Mouse (Mus musculus): ENCODE measurements at regions not wholly inside any gene's neighbourhood (a gene's known extent, or its start where the extent isn't known, plus 50 kb on each side); places are given as distances from the start of the nearest gene placed in this dataset.

- no peak overlapping the region for H3K9ac ChIP-seq (replicated peaks; ENCODE audit: low read depth, low read length)
- no peak overlapping the region for H3K4me2 ChIP-seq (ENCODE audit: low read length)
- ATAC-seq, result no peak
- WGBS, result 93% methylated on average over 3 of the region's 3 CpGs
- no peak overlapping the region for H3K4me3 ChIP-seq (replicated peaks; ENCODE audit: low read length)
- H3K4me1 ChIP-seq (replicated peaks; ENCODE audit: control insufficient read depth, insufficient read depth, low read length), result no peaks in the 10 kb centered on the region
- H3K27me3 ChIP-seq (replicated peaks; ENCODE audit: control insufficient read depth, insufficient read depth, low read length), result no peaks in the 10 kb centered on the region
- no peaks in the 10 kb centered on the region for H3K9me3 ChIP-seq (ENCODE audit: control insufficient read depth, low read length)
- no peaks in the 10 kb centered on the region for H3K36me3 ChIP-seq (ENCODE audit: control insufficient read depth, insufficient read depth)
- no peak overlapping the region for H3K27ac ChIP-seq (ENCODE audit: low read length)
These were observed 202.1 kb upstream of the Cdh6 start for GRCm38 (mm10) chr15:13375590-13375989.

- H3K9ac ChIP-seq (replicated peaks; ENCODE audit: low read depth, low read length), result no peak overlapping the region
- WGBS, result 80% methylated on average over 5 of the region's 5 CpGs
- H3K27me3 ChIP-seq (replicated peaks; ENCODE audit: control insufficient read depth, insufficient read depth, low read length), result no peaks in the 10 kb centered on the region
- H3K27ac ChIP-seq (ENCODE audit: low read length), result no peak overlapping the region
- H3K4me1 ChIP-seq (replicated peaks; ENCODE audit: control insufficient read depth, insufficient read depth, low read length), result no peaks in the 10 kb centered on the region
- no peaks in the 10 kb centered on the region for H3K36me3 ChIP-seq (ENCODE audit: control insufficient read depth, insufficient read depth)
- no peak for ATAC-seq
- no peak overlapping the region for H3K4me2 ChIP-seq (ENCODE audit: low read length)
- H3K4me3 ChIP-seq (replicated peaks; ENCODE audit: low read length), result no peak overlapping the region
- no peaks in the 10 kb centered on the region for H3K9me3 ChIP-seq (ENCODE audit: control insufficient read depth, low read length)
These were observed 195.3 kb upstream of the Cdh6 start for GRCm38 (mm10) chr15:13368799-13369198.

GRCm38 (mm10) chr15:13367291-13367954, 193.9 kb upstream of the Cdh6 start:
- 88% methylated on average over 16 of the region's 16 CpGs for WGBS
- no peak for ATAC-seq
- Histone ChIP-seq H3K9ac (replicated peaks; ENCODE audit: low read depth, low read length) (no peak overlapping the region), H3K4me1 (replicated peaks; ENCODE audit: control insufficient read depth, insufficient read depth, low read length) (no peaks in the 10 kb centered on the region), H3K9me3 (ENCODE audit: control insufficient read depth, low read length) (no peaks in the 10 kb centered on the region), H3K4me2 (ENCODE audit: low read length) (no peak overlapping the region), H3K27ac (ENCODE audit: low read length) (no peak overlapping the region), H3K4me3 (replicated peaks; ENCODE audit: low read length) (no peak overlapping the region), H3K36me3 (ENCODE audit: control insufficient read depth, insufficient read depth) (no peaks in the 10 kb centered on the region), H3K27me3 (replicated peaks; ENCODE audit: control insufficient read depth, insufficient read depth, low read length) (no peaks in the 10 kb centered on the region)

GRCm38 (mm10) chr15:13366606-13367005, 193.1 kb upstream of the Cdh6 start:
- no peak for ATAC-seq
- H3K9me3 ChIP-seq (ENCODE audit: control insufficient read depth, low read length), result no peaks in the 10 kb centered on the region
- H3K27me3 ChIP-seq (replicated peaks; ENCODE audit: control insufficient read depth, insufficient read depth, low read length), result no peaks in the 10 kb centered on the region
- H3K4me2 ChIP-seq (ENCODE audit: low read length), result no peak overlapping the region
- no peak overlapping the region for H3K4me3 ChIP-seq (replicated peaks; ENCODE audit: low read length)
- no peaks in the 10 kb centered on the region for H3K4me1 ChIP-seq (replicated peaks; ENCODE audit: control insufficient read depth, insufficient read depth, low read length)
- H3K27ac ChIP-seq (ENCODE audit: low read length), result no peak overlapping the region
- no peak overlapping the region for H3K9ac ChIP-seq (replicated peaks; ENCODE audit: low read depth, low read length)
- H3K36me3 ChIP-seq (ENCODE audit: control insufficient read depth, insufficient read depth), result no peaks in the 10 kb centered on the region
- WGBS, result 76% methylated on average over 4 of the region's 4 CpGs

- H3K4me2 ChIP-seq (ENCODE audit: low read length), result no peak overlapping the region
- H3K27ac ChIP-seq (ENCODE audit: low read length), result no peak overlapping the region
- no peaks in the 10 kb centered on the region for H3K36me3 ChIP-seq (ENCODE audit: control insufficient read depth, insufficient read depth)
- ATAC-seq, result no peak
- H3K4me1 ChIP-seq (replicated peaks; ENCODE audit: control insufficient read depth, insufficient read depth, low read length), result no peaks in the 10 kb centered on the region
- H3K9me3 ChIP-seq (ENCODE audit: control insufficient read depth, low read length), result no peaks in the 10 kb centered on the region
- no peak overlapping the region for H3K4me3 ChIP-seq (replicated peaks; ENCODE audit: low read length)
- H3K27me3 ChIP-seq (replicated peaks; ENCODE audit: control insufficient read depth, insufficient read depth, low read length), result no peaks in the 10 kb centered on the region
- 42% methylated on average over 2 of the region's 2 CpGs for WGBS
- H3K9ac ChIP-seq (replicated peaks; ENCODE audit: low read depth, low read length), result no peak overlapping the region
These were observed 187.3 kb upstream of the Cdh6 start for GRCm38 (mm10) chr15:13360741-13361140.

GRCm38 (mm10) chr15:13359026-13359425, 185.6 kb upstream of the Cdh6 start:
- Histone ChIP-seq H3K4me1 (replicated peaks; ENCODE audit: control insufficient read depth, insufficient read depth, low read length) (no peaks in the 10 kb centered on the region), H3K36me3 (ENCODE audit: control insufficient read depth, insufficient read depth) (no peaks in the 10 kb centered on the region), H3K9ac (replicated peaks; ENCODE audit: low read depth, low read length) (no peak overlapping the region), H3K4me3 (replicated peaks; ENCODE audit: low read length) (no peak overlapping the region), H3K9me3 (ENCODE audit: control insufficient read depth, low read length) (no peaks in the 10 kb centered on the region), H3K4me2 (ENCODE audit: low read length) (no peak overlapping the region), H3K27me3 (replicated peaks; ENCODE audit: control insufficient read depth, insufficient read depth, low read length) (no peaks in the 10 kb centered on the region), H3K27ac (ENCODE audit: low read length) (no peak overlapping the region)
- no peak for ATAC-seq
- 70% methylated on average over 1 of the region's 1 CpGs for WGBS

GRCm38 (mm10) chr15:13350321-13350720, 176.8 kb upstream of the Cdh6 start:
- H3K4me2 ChIP-seq (ENCODE audit: low read length), result no peak overlapping the region
- H3K4me3 ChIP-seq (replicated peaks; ENCODE audit: low read length), result no peak overlapping the region
- no peaks in the 10 kb centered on the region for H3K36me3 ChIP-seq (ENCODE audit: control insufficient read depth, insufficient read depth)
- no peak for ATAC-seq
- H3K27ac ChIP-seq (ENCODE audit: low read length), result no peak overlapping the region
- no peak overlapping the region for H3K9ac ChIP-seq (replicated peaks; ENCODE audit: low read depth, low read length)
- no peaks in the 10 kb centered on the region for H3K27me3 ChIP-seq (replicated peaks; ENCODE audit: control insufficient read depth, insufficient read depth, low read length)
- no peaks in the 10 kb centered on the region for H3K9me3 ChIP-seq (ENCODE audit: control insufficient read depth, low read length)
- no peaks in the 10 kb centered on the region for H3K4me1 ChIP-seq (replicated peaks; ENCODE audit: control insufficient read depth, insufficient read depth, low read length)
- WGBS, result 83% methylated on average over 3 of the region's 3 CpGs

GRCm38 (mm10) chr15:13336392-13336791, 162.9 kb upstream of the Cdh6 start:
- 100% methylated on average over 1 of the region's 1 CpGs for WGBS
- Histone ChIP-seq H3K27ac (ENCODE audit: low read length) (no peak overlapping the region), H3K9me3 (ENCODE audit: control insufficient read depth, low read length) (no peaks in the 10 kb centered on the region), H3K4me2 (ENCODE audit: low read length) (no peak overlapping the region), H3K4me1 (replicated peaks; ENCODE audit: control insufficient read depth, insufficient read depth, low read length) (no peaks in the 10 kb centered on the region), H3K4me3 (replicated peaks; ENCODE audit: low read length) (no peak overlapping the region), H3K36me3 (ENCODE audit: control insufficient read depth, insufficient read depth) (no peaks in the 10 kb centered on the region), H3K27me3 (replicated peaks; ENCODE audit: control insufficient read depth, insufficient read depth, low read length) (no peaks in the 10 kb centered on the region), H3K9ac (replicated peaks; ENCODE audit: low read depth, low read length) (no peak overlapping the region)
- ATAC-seq, result no peak

GRCm38 (mm10) chr15:13324439-13324838, 151.0 kb upstream of the Cdh6 start:
- no peaks in the 10 kb centered on the region for H3K9me3 ChIP-seq (ENCODE audit: control insufficient read depth, low read length)
- 27% methylated on average over 2 of the region's 2 CpGs for WGBS
- no peaks in the 10 kb centered on the region for H3K36me3 ChIP-seq (ENCODE audit: control insufficient read depth, insufficient read depth)
- H3K4me1 ChIP-seq (replicated peaks; ENCODE audit: control insufficient read depth, insufficient read depth, low read length), result peaks cover 2% of the 10 kb centered on the region; the same call in 1 of the 2 replicates
- H3K4me2 ChIP-seq (ENCODE audit: low read length), result no peak overlapping the region
- H3K27ac ChIP-seq (ENCODE audit: low read length), result no peak overlapping the region
- ATAC-seq, result no peak
- H3K4me3 ChIP-seq (replicated peaks; ENCODE audit: low read length), result no peak overlapping the region
- H3K27me3 ChIP-seq (replicated peaks; ENCODE audit: control insufficient read depth, insufficient read depth, low read length), result no peaks in the 10 kb centered on the region
- H3K9ac ChIP-seq (replicated peaks; ENCODE audit: low read depth, low read length), result no peak overlapping the region
